Mouse (Mus musculus) frontal cortex, postnatal 14 days (tissue): ENCODE data around the gene Hapln4.

Source experiments
- DNase-seq, 2 experiments: peaks; one replicate each; pipeline ENCODE4 v3.0.0; 2022; ENCODE audit warnings: low spot score in 2 of 2

Hapln4 gene

GRCm38 (mm10) chr8:70137890-70138289 lies 54.6 kb downstream of the Hapln4 start:
- no peak for DNase-seq

GRCm38 (mm10) chr8:70139026-70139857 lies 56.0 kb downstream of the Hapln4 start, which contains the start of the genes Rfxank, Borcs8 and Mef2b:
Rfxank (minus strand) TSS chr8:70139154.
Borcs8 (plus strand) TSS chr8:70139499.
Mef2b (plus strand) TSS chr8:70139711.
- DNase-seq = peak; percentile 97 to 98

DNA sequence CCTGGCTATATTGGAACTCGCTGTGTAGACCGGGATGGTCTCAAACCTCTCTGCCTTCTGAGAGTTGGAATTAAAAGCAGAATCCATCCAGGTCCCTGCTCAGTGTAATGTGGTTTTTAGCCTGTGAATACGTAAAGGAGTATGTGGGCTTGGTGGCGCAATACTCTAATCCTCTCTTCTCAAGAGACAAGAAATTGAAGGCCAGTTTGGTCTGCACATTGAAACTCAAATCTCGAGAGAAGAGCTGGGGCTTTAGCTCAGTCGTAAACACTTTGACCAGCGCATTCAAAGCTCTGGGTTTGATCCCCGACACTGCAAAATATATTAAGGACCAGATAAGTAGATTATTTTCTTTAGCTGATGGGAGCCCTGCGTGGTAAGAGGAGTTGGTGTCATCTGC lies 56.7 kb downstream of the Hapln4 start:
- no peak for DNase-seq
